Mouse (Mus musculus) large intestine, adult 2 months (tissue): Measurements from ENCODE around the gene Gstm2. TPM values are rescaled to one million over a fixed set of nuclear protein-coding genes. Genes with fewer than 3 reads are reported as not detected.
"Not testable (repeated sequence)": the region's sequence is repeated elsewhere in the genome, so short reads cannot be mapped to it uniquely, and the experiment has no call there.

ENCODE experiments used
- DNase-seq: peaks from one replicate; pipeline ENCODE4 v3.0.0-alpha.2; 2012; ENCODE audit warnings: low read depth, low spot score
- WGBS: fragments of 180-500 bp; shearing (Covaris S2); methylation state at CpG from one replicate; pipeline ENCODE4 v1.1.7; 2018; 5-methylcytosine and 5-hydroxymethylcytosine counted together
- polyA plus RNA-seq: library from polyadenylated mRNA; depleted of rRNA; stranded (reverse); fragments of >200 nt; gene quantifications from 2 replicates; pipeline ENCODE4 v1.2.3, GENCODE M21; 2012; rRNA removed

Gstm2 gene
- polyA plus RNA-seq, 1 experiment: 44.1 TPM

- no peak for DNase-seq
- 85% methylated on average over 11 of the region's 11 CpGs for WGBS
Measured at GRCm38 (mm10) chr3:107950531-107950930, 35.7 kb downstream of the Gstm2 start.

DNA sequence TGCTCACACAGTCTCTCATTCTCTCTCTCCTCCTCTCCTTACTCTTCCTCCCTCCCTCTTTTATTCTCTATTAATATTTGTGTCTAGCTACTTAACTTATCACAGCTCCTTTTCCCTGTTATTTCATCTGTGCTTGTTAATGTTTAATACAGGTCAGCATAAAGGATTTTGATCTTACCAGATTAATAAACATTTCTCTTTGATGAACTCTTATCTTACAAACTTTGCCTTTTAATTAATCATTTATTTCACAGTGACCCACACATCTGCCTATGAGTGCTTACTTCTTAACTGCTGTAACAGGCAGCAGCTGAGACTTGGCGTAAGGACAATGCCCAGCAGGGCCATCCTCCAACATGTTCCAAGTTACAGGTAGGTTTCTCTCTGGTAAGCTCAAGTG, 36.8 kb downstream of the Gstm2 start:
- not testable (repeated sequence) for DNase-seq
- 100% methylated on average over 1 of the region's 1 CpGs for WGBS

- no peak for DNase-seq
- 58% methylated on average over 4 of the region's 4 CpGs for WGBS
Measured at GRCm38 (mm10) chr3:107945729-107946128, 40.5 kb downstream of the Gstm2 start.

DNA sequence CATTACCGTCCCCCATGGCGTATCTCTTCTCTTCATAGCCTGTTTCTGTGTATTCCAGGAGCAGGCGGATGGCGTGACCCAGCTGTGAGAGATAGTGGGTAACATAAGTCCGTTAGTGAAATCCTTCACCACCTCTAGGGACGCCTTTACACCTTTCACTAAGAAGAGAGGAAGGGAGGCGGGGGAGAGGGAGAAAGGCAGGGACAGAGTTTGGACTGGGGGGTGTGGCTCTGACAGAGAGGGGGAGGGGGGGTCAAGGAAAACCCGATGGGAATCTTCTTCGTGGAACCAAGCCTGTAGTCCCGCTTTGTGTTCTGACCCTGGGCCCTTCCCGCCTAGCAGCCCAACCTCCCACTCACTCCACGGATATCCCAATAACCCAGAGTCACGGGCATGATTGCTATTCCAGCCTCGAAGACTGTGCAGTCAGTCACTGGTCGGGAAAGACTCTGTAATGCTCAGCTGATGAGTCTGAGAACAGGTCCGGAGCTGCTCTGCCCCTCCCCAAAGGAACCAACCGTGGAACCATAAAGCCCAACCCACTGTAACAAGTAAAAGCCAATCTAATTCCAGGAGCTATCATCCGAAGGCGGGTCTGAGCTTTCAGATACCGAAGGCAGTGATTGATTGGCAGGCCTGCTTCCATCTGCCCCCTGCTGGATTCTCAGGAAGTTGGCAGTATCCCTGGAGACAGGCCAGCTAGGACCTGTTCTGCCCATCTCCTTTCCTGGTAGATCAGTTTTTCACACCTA, 42.8 kb downstream of the Gstm2 start, which contains the start of gene Gstm6:
Gene Gstm6, minus strand, starts transcription at position 511 of the 752 bp plus-strand sequence.
- 34% methylated on average over 20 of the region's 20 CpGs for WGBS
- peak; percentile 58 for DNase-seq

DNA sequence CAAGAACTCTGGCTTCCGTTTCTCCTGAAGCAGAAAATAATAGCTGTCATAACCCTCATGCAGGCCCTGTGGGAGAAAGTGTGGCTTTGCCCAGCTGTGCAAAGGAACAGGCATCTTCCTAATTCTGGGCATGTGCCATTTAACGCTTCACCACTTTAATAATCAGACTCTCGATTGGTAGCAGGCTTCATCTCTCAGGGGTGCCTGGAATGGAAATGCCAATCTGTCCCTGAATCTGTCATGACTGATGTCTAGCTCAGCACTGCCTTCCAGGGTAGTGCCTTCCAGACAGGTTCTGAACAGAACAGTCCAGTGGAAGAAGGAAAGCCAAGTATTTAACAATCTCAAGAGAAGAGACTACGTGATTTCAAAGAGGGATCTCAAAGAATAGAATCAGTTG, 45.0 kb downstream of the Gstm2 start:
- no peak for DNase-seq
- WGBS: 91% methylated on average over 4 of the region's 4 CpGs

GRCm38 (mm10) chr3:107940524-107940923, 45.7 kb downstream of the Gstm2 start:
- DNase-seq: no peak
- 82% methylated on average over 7 of the region's 7 CpGs for WGBS

DNA sequence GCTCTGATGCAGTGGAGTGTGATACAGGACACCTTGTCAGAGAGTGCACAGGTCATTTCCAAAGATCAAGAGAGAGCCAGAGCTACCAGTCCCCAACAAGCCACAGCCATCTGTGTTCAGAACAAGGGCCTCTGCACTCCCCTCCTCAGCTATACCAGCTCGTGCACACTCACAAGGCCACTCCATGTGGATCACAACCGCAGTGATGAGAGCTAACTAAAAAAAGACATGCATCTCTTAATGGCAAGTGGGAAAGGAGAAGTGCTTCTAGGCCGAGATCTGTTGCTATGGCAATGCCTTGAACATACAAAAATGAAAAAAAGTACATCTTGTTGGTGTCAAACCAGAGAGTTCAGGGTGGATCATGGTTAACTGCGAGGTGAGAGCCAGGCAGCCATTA, 46.4 kb downstream of the Gstm2 start:
- 69% methylated on average over 4 of the region's 4 CpGs for WGBS
- DNase-seq: no peak

DNA sequence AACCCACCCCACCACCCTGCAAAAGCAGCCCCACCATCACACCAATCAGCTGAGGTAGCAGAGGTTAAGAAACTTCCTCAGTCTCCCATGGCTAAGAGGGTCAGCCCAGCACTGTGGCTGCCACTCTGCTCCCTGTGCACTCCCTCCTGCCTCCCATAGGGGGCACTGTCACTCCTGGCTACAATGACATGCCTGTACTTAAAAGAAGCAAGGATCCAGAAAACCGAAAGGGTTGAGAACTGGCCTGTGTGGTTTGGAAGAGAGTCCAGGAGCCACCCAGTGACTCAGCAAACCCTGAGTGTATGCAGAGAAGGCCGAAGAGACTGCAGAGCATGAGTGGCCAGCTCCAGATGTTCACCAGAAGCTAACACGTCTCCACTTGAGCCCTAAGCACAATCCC, 46.9 kb downstream of the Gstm2 start:
- 16% methylated on average over 3 of the region's 3 CpGs for WGBS
- DNase-seq: no peak

- 66% methylated on average over 3 of the region's 3 CpGs for WGBS
- no peak for DNase-seq
Measured at GRCm38 (mm10) chr3:107935888-107936287, 50.4 kb downstream of the Gstm2 start.

DNA sequence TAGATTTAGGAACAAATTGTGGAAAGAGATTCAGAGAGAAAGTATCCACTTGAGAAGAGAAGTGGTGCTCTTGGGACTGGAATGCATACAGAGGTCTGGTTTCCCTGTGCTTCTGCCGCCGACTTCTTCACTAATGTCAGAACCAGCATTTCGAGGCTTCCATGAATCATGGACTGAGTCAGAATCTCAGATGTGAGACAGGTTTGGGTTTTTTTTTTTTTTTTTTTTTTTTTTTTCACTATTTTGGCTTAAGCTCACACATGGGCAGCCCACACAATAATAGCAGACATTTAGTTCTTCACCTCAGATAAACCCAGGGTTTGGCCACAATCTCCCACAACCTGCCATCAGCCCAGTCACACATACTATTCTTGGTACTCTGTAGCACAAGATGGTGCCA, 51.0 kb downstream of the Gstm2 start:
- 80% methylated on average over 3 of the region's 3 CpGs for WGBS
- no peak for DNase-seq

- DNase-seq: no peak
- WGBS: 32% methylated on average over 6 of the region's 6 CpGs
Measured at GRCm38 (mm10) chr3:107932128-107932527, 54.1 kb downstream of the Gstm2 start.

Other genes starting within 250 kb of the Gstm2 start
- 8.0 and 9.5 TPM in 2 replicates for gene Csf1, start 226.0 kb downstream of the Gstm2 start, polyA plus RNA-seq
- gene Eps8l3, start 109.2 kb downstream of the Gstm2 start, polyA plus RNA-seq: 161 and 294 TPM in 2 replicates
- 25.5 and 27.8 TPM in 2 replicates for gene Gstm5, start 90.6 kb downstream of the Gstm2 start, polyA plus RNA-seq
- gene Gstm7, start 54.6 kb downstream of the Gstm2 start, polyA plus RNA-seq: 4.9 and 8.4 TPM in 2 replicates
- 2.4 and 8.6 TPM in 2 replicates for gene Gstm6, start 42.7 kb downstream of the Gstm2 start, polyA plus RNA-seq
- 11.5 and 90.4 TPM in 2 replicates for gene Gstm3, start 17.2 kb downstream of the Gstm2 start, polyA plus RNA-seq
- gene Gstm1, start 31.5 kb upstream of the Gstm2 start, polyA plus RNA-seq: 109 and 157 TPM in 2 replicates
- gene Gstm4, start 58.4 kb upstream of the Gstm2 start, polyA plus RNA-seq: 9.9 and 10.0 TPM in 2 replicates
- 82.4 and 101 TPM in 2 replicates for gene Ampd2, start 100.2 kb upstream of the Gstm2 start, polyA plus RNA-seq
- gene Gnat2, start 106.3 kb upstream of the Gstm2 start, polyA plus RNA-seq: 1.6 and 2.1 TPM in 2 replicates
- gene Gnai3, start 159.7 kb upstream of the Gstm2 start, polyA plus RNA-seq: 35.7 and 47.2 TPM in 2 replicates
- 0.04 TPM in 2 replicates for gene Gpr61, start 168.4 kb upstream of the Gstm2 start, polyA plus RNA-seq
- gene Amigo1, start 199.9 kb upstream of the Gstm2 start, polyA plus RNA-seq: 7.3 and 11.9 TPM in 2 replicates
- 9.9 and 10.8 TPM in 2 replicates for gene Cyb561d1, start 214.8 kb upstream of the Gstm2 start, polyA plus RNA-seq
- 6.2 and 7.2 TPM in 2 replicates for gene Atxn7l2, start 224.5 kb upstream of the Gstm2 start, polyA plus RNA-seq
- 1.7 and 2.3 TPM in 2 replicates for gene Sypl2, start 240.2 kb upstream of the Gstm2 start, polyA plus RNA-seq